Mouse (Mus musculus) myocyte (in vitro differentiated cells): ENCODE measurements around the gene Kif16b. TPM values are rescaled to one million over a fixed set of nuclear protein-coding genes. Genes with fewer than 3 reads are reported as not detected.

Experiments used
- H3K27me3 ChIP-seq: one replicate; pipeline ENCODE4 v1.6.1; 2011; ENCODE audit not compliant: control insufficient read depth, insufficient read depth, insufficient read length
- H3K36me3 ChIP-seq: one replicate; pipeline ENCODE4 v1.6.1; 2011; ENCODE audit not compliant: control insufficient read depth, insufficient read depth
- H3K4me2 ChIP-seq: one replicate; pipeline ENCODE4 v1.6.1; 2011; ENCODE audit warnings: low read depth, control low read depth
- H3K4me3 ChIP-seq: one replicate; pipeline ENCODE4 v1.5.1; 2011; ENCODE audit warnings: mild to moderate bottlenecking, control low read depth, moderate library complexity
- H3K79me2 ChIP-seq: one replicate; pipeline ENCODE4 v1.6.1; 2011; ENCODE audit not compliant: control insufficient read depth, insufficient read depth
- H3ac ChIP-seq: one replicate; pipeline ENCODE4 v1.6.1; 2011; ENCODE audit not compliant: control insufficient read depth, insufficient read length
- CEBPB ChIP-seq: IDR thresholded peaks from 2 replicates; pipeline ENCODE4 v1.6.1; 2011; ENCODE audit warnings: mild to moderate bottlenecking, moderate library complexity; ENCODE audit not compliant: poor library complexity, insufficient read depth, severe bottlenecking
- E2F4 ChIP-seq: IDR thresholded peaks from one replicate; pipeline ENCODE4 v1.6.1; 2011; ENCODE audit warnings: mild to moderate bottlenecking, control low read depth, moderate library complexity; ENCODE audit not compliant: insufficient read depth
- MAX ChIP-seq: IDR thresholded peaks from one replicate; pipeline ENCODE4 v1.6.1; 2011; ENCODE audit warnings: low read depth, mild to moderate bottlenecking, control low read depth
- MYOD1 ChIP-seq, 3 experiments: IDR thresholded peaks; one replicate each; pipeline ENCODE4 v1.6.1; 2011; ENCODE audit warnings: control low read depth in 2 of 3, low read depth in 2 of 3, mild to moderate bottlenecking in 2 of 3, moderate library complexity in 1 of 3; ENCODE audit not compliant: insufficient read length in 2 of 3, control insufficient read depth in 1 of 3
- MYOG ChIP-seq, 3 experiments: IDR thresholded peaks; one replicate each; pipeline ENCODE4 v1.6.1; 2011; ENCODE audit warnings: control low read depth in 2 of 3, low read depth in 2 of 3, mild to moderate bottlenecking in 2 of 3; ENCODE audit not compliant: insufficient read length in 2 of 3, control insufficient read depth in 1 of 3, insufficient read depth in 1 of 3
- POLR2A ChIP-seq: IDR thresholded peaks from one replicate; pipeline ENCODE4 v1.6.1; 2011; ENCODE audit warnings: low read depth, mild to moderate bottlenecking, control low read depth, moderate library complexity; ENCODE audit not compliant: insufficient read length
- POLR2AphosphoS2 ChIP-seq: IDR thresholded peaks from one replicate; pipeline ENCODE4 v1.6.1; 2011; ENCODE audit warnings: low read depth, control low read depth; ENCODE audit not compliant: insufficient read length
- REST ChIP-seq: IDR thresholded peaks from one replicate; pipeline ENCODE4 v1.6.1; 2011; ENCODE audit warnings: mild to moderate bottlenecking, control low read depth, moderate library complexity; ENCODE audit not compliant: insufficient read depth, insufficient read length
- SRF ChIP-seq: IDR thresholded peaks from one replicate; pipeline ENCODE4 v1.6.1; 2011; ENCODE audit warnings: low read depth; ENCODE audit not compliant: control insufficient read depth, insufficient read length
- TCF12 ChIP-seq: IDR thresholded peaks from one replicate; pipeline ENCODE4 v1.6.1; 2011; ENCODE audit warnings: mild to moderate bottlenecking, control low read depth; ENCODE audit not compliant: poor library complexity, insufficient read depth, severe bottlenecking
- TCF3 ChIP-seq: IDR thresholded peaks from one replicate; pipeline ENCODE4 v1.6.1; 2011; ENCODE audit warnings: low read depth, control low read depth; ENCODE audit not compliant: insufficient read length
- USF1 ChIP-seq: IDR thresholded peaks from one replicate; pipeline ENCODE4 v1.6.1; 2011; ENCODE audit warnings: low read depth, mild to moderate bottlenecking, control low read depth, moderate library complexity
- polyA plus RNA-seq: library from polyadenylated mRNA; unstranded; fragments of >200 nt; fragmentation: generic; extraction: Trizol; gene quantifications from one replicate; pipeline ENCODE4 v1.2.1, GENCODE M21; 2012; ENCODE audit warnings: missing spikeins

Gene Kif16b
- polyA plus RNA-seq, 1 experiment = 3.3 TPM

DNA sequence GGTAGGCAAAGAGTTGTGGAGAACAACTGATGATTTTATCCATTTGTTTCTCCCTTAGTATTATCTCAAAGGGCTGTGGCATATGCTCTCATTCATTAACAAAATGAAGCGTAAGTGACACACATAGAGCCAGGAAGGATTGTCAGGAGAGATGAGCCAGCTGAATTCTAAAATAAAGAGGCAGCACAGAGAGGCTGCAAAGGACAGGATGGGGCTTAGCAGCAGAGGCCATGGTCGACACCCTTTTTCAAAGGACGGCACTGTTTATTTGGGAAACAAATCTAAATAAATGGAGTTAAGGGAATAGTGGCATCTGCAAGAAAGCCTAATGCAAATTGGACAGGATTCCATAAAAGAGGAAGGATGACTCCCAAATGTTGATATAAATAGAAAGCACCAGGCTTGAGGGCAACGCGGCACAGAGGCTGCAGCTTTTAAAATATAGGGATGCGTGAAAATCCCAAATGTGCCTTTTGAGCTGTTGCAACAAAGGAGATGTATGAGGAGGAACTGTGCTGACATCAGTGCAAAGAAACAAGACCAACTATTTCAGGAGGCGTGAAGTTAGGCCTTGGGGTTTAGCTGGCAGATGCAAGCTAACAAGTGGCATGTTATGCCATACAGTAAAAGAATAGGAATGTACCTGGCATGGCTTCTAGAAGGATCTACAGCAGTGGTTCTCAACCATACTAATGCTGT is 265.6 kb downstream of the Kif16b start:
- H3K4me2 ChIP-seq = no peak overlapping the region
- H3K36me3 ChIP-seq = no peaks in the 10 kb centered on the region
- no peaks in the 10 kb centered on the region for H3K27me3 ChIP-seq
- TF ChIP-seq CEBPB (no peak), TCF3 (no peak), SRF (no peak), TCF12 (no peak), POLR2AphosphoS2 (no peak)
- no peak overlapping the region for H3ac ChIP-seq
- H3K4me3 ChIP-seq = no peak overlapping the region
- H3K79me2 ChIP-seq = no peaks in the 10 kb centered on the region

DNA sequence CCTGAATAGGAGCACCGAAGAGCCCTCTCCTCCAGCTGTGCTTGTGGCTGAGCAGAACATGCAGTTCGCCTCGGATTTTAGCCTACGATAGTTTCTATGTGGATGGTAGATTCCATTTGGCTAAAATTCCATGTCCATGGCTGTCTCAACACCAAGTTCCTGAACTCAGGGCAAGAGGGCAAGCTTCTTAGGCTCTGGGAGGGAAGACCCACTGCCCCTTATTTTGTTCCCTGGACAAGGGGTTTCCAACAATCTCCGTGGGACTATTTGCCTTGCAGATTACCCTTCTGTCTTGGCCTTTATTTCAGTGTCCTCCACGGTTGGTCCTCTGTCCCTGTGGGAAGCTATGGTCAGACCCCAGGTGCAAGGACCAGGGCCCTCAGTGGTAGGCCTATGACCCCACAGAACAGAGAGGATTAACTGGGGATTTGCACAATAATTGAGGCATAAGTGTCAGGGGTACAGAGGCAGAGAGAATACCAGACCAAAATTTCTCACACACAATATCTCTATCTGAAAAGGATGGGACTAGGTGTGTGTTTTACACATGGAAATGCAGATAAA is 267.3 kb downstream of the Kif16b start:
- TF ChIP-seq TCF3 (no peak), CEBPB (no peak), MAX (no peak), POLR2AphosphoS2 (no peak), SRF (no peak), E2F4 (no peak), POLR2A (no peak), USF1 (no peak), MYOG (IDR thresholded peaks at IDR 0.05; ENCODE audit: control insufficient read depth in 1 of 3, insufficient read depth in 1 of 3, insufficient read length in 2 of 3, low read depth in 2 of 3) (no peak), REST (no peak), TCF12 (no peak), MYOD1 (IDR thresholded peaks at IDR 0.05; ENCODE audit: control insufficient read depth in 1 of 3, insufficient read length in 2 of 3, low read depth in 2 of 3) (no peak)
- no peaks in the 10 kb centered on the region for H3K79me2 ChIP-seq
- no peak overlapping the region for H3K4me2 ChIP-seq
- H3K27me3 ChIP-seq = no peaks in the 10 kb centered on the region
- no peak overlapping the region for H3ac ChIP-seq
- no peaks in the 10 kb centered on the region for H3K36me3 ChIP-seq
- H3K4me3 ChIP-seq = no peak overlapping the region

DNA sequence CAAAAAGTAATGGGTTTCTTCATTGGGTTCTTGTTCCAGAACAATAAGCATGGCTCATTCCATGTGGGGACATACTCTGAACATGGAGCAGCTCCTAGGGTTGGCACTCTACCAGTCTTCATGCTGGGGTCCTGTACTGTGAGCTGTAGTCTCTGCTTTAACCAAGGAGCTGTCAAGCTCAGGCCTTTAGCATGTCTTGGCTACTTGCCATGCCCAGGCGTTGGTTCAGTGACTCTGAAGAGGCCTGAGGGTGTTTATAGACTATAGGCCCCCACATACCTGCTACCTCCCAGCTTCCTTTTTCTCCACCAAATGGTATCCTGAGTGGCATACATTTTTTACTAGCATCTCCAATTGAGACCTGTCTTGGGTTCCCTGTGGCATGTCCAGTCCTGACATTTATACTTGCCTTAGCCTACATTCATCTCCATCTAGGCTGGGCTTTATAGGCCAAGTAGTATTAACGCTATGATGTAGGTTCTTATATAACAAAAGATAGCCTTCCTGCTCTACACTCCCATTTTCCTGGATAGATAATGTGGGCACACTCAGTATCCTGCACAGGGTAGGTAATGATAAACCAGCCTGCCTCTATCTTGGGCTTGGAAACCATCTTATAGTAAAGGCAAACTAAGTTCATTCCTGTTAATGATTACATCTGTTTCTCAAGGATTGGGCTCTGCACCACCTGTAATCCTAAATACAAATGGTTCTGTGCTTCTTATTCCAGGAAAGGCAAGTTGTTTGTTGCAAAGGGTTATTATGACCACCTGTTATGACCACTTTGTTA is 271.6 kb downstream of the Kif16b start:
- Histone ChIP-seq H3K27me3 (no peaks in the 10 kb centered on the region), H3K4me3 (no peak overlapping the region), H3ac (no peak overlapping the region), H3K4me2 (no peak overlapping the region), H3K36me3 (no peaks in the 10 kb centered on the region), H3K79me2 (no peaks in the 10 kb centered on the region)
- TF ChIP-seq MYOD1 (IDR thresholded peaks at IDR 0.05; ENCODE audit: control insufficient read depth in 1 of 3, insufficient read length in 2 of 3, low read depth in 2 of 3) = no peak
- no peak for TF ChIP-seq CEBPB
- no peak for TF ChIP-seq SRF
- TF ChIP-seq TCF12 = no peak
- TF ChIP-seq POLR2A = no peak

DNA sequence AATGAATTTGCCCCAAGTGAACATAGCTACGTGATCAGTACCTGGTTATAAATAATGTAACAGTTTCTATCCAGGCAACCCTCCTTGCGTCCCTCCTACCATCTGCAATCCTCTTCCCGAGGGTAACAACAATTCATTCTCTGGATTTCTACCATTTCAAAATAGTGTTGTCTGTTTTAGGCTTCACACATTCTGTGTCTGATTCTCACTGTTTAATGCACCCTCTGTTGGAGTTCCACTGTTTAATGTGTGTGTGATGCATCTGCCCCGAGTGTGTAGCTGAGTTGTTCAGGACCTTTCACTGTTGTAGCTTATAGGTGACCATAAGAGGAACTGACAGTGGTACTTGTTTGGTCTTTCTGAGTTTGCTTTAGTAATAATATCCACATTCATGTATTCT is 275.6 kb downstream of the Kif16b start:
- Histone ChIP-seq H3K79me2 (no peaks in the 10 kb centered on the region), H3K4me3 (no peak overlapping the region), H3K27me3 (no peaks in the 10 kb centered on the region), H3ac (no peak overlapping the region), H3K4me2 (no peak overlapping the region), H3K36me3 (no peaks in the 10 kb centered on the region)
- TF ChIP-seq REST (no peak), MAX (no peak), MYOD1 (IDR thresholded peaks at IDR 0.05; ENCODE audit: control insufficient read depth in 1 of 3, insufficient read length in 2 of 3, low read depth in 2 of 3) (no peak), USF1 (no peak), E2F4 (no peak), POLR2AphosphoS2 (no peak), POLR2A (no peak), MYOG (IDR thresholded peaks at IDR 0.05; ENCODE audit: control insufficient read depth in 1 of 3, insufficient read depth in 1 of 3, insufficient read length in 2 of 3, low read depth in 2 of 3) (no peak), CEBPB (no peak), SRF (no peak), TCF12 (no peak), TCF3 (no peak)

DNA sequence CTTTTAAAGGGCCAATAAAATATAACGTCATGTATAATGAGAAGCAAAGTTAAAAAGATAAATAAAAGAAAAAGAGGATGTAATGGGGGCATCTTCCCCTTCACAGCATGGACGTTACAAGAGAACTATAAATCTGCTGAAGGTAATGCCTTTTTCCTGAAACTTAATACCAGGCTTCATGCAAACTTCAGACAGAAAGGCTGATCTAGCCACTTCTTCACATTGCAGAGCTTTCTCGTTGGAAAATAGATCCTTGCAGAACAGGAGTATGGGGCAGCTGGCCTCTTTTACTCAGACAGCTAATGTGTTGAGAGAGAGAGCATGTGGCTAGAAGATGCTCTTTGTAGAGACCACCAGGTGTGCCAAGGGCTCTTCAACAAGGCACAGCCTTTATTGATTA is 276.2 kb downstream of the Kif16b start:
- Histone ChIP-seq H3K79me2 (no peaks in the 10 kb centered on the region), H3K36me3 (no peaks in the 10 kb centered on the region), H3K4me3 (no peak overlapping the region), H3K4me2 (no peak overlapping the region), H3ac (no peak overlapping the region), H3K27me3 (no peaks in the 10 kb centered on the region)
- no peak for TF ChIP-seq REST
- no peak for TF ChIP-seq CEBPB
- TF ChIP-seq TCF3 = no peak
- no peak for TF ChIP-seq SRF
- no peak for TF ChIP-seq POLR2A
- no peak for TF ChIP-seq MYOD1 (IDR thresholded peaks at IDR 0.05; ENCODE audit: control insufficient read depth in 1 of 3, insufficient read length in 2 of 3, low read depth in 2 of 3)
- TF ChIP-seq MAX = no peak
- TF ChIP-seq E2F4 = no peak
- no peak for TF ChIP-seq POLR2AphosphoS2
- TF ChIP-seq TCF12 = no peak
- TF ChIP-seq USF1 = no peak
- TF ChIP-seq MYOG (IDR thresholded peaks at IDR 0.05; ENCODE audit: control insufficient read depth in 1 of 3, insufficient read depth in 1 of 3, insufficient read length in 2 of 3, low read depth in 2 of 3) = no peak
